Mouse (Mus musculus): ENCODE results near the gene Arhgef17. TPM values are rescaled to one million over a fixed set of nuclear protein-coding genes. Genes with fewer than 3 reads are reported as not detected.

The Arhgef17 gene
- polyA plus RNA-seq, 1 experiment from 2014 or later = 10.7 TPM

- WGBS = 86% methylated on average over 8 of the region's 8 CpGs
- Histone ChIP-seq H3K4me3 (ENCODE audit: low read depth, low read length) (no peak overlapping the region), H3K9ac (ENCODE audit: low read length) (no peak overlapping the region), H3K4me1 (ENCODE audit: control insufficient read depth, insufficient read depth, low read length) (no peaks in the 10 kb centered on the region), H3K36me3 (ENCODE audit: control insufficient read depth, insufficient read depth, low read length) (peaks cover 4% of the 10 kb centered on the region; the same call in 1 of the 2 replicates), H3K9me3 (ENCODE audit: control insufficient read depth, low read length) (no peaks in the 10 kb centered on the region), H3K27me3 (ENCODE audit: control insufficient read depth, insufficient read depth, low read length) (no peaks in the 10 kb centered on the region), H3K4me2 (ENCODE audit: low read depth) (no peak overlapping the region), H3K27ac (ENCODE audit: low read depth, low read length) (no peak overlapping the region)
- DNase-seq (ENCODE audit: low spot score) (no peak), ATAC-seq (ENCODE audit: insufficient read depth, low FRiP score, low TSS enrichment) (no peak)
Measured at GRCm38 (mm10) chr7:100869877-100870629, 61.9 kb downstream of the Arhgef17 start.

- no peak overlapping the region for H3K4me2 ChIP-seq (ENCODE audit: low read depth)
- H3K4me3 ChIP-seq (ENCODE audit: low read depth, low read length) = no peak overlapping the region
- ATAC-seq (ENCODE audit: insufficient read depth, low FRiP score, low TSS enrichment) = no peak
- H3K9ac ChIP-seq (ENCODE audit: low read length) = no peak overlapping the region
- 80% methylated on average over 4 of the region's 4 CpGs for WGBS
- H3K27me3 ChIP-seq (ENCODE audit: control insufficient read depth, insufficient read depth, low read length) = no peaks in the 10 kb centered on the region
- no peaks in the 10 kb centered on the region for H3K9me3 ChIP-seq (ENCODE audit: control insufficient read depth, low read length)
- no peak overlapping the region for H3K27ac ChIP-seq (ENCODE audit: low read depth, low read length)
- H3K4me1 ChIP-seq (ENCODE audit: control insufficient read depth, insufficient read depth, low read length) = no peaks in the 10 kb centered on the region
- H3K36me3 ChIP-seq (ENCODE audit: control insufficient read depth, insufficient read depth, low read length) = peaks cover 4% of the 10 kb centered on the region; the same call in 1 of the 2 replicates
- DNase-seq (ENCODE audit: low spot score) = no peak
Measured at GRCm38 (mm10) chr7:100868551-100868950, 63.4 kb downstream of the Arhgef17 start.

GRCm38 (mm10) chr7:100867561-100867960 lies 64.3 kb downstream of the Arhgef17 start:
- Histone ChIP-seq H3K27me3 (ENCODE audit: control insufficient read depth, insufficient read depth, low read length) (no peaks in the 10 kb centered on the region), H3K36me3 (ENCODE audit: control insufficient read depth, insufficient read depth, low read length) (peaks cover under 1% of the 10 kb centered on the region; the same call in 1 of the 2 replicates), H3K27ac (ENCODE audit: low read depth, low read length) (no peak overlapping the region), H3K4me3 (ENCODE audit: low read depth, low read length) (no peak overlapping the region), H3K9ac (ENCODE audit: low read length) (no peak overlapping the region), H3K9me3 (ENCODE audit: control insufficient read depth, low read length) (no peaks in the 10 kb centered on the region), H3K4me1 (ENCODE audit: control insufficient read depth, insufficient read depth, low read length) (peaks cover 2% of the 10 kb centered on the region; the same call in 1 of the 2 replicates), H3K4me2 (ENCODE audit: low read depth) (no peak overlapping the region)
- no peak for DNase-seq (ENCODE audit: low spot score)
- no peak for ATAC-seq (ENCODE audit: insufficient read depth, low FRiP score, low TSS enrichment)
- WGBS = 52% methylated on average over 2 of the region's 2 CpGs

GRCm38 (mm10) chr7:100866675-100867074 lies 65.2 kb downstream of the Arhgef17 start:
- Histone ChIP-seq H3K27ac (ENCODE audit: low read depth, low read length) (no peak overlapping the region), H3K27me3 (ENCODE audit: control insufficient read depth, insufficient read depth, low read length) (no peaks in the 10 kb centered on the region), H3K4me3 (ENCODE audit: low read depth, low read length) (no peak overlapping the region), H3K4me1 (ENCODE audit: control insufficient read depth, insufficient read depth, low read length) (peaks cover 8% of the 10 kb centered on the region), H3K9ac (ENCODE audit: low read length) (no peak overlapping the region), H3K9me3 (ENCODE audit: control insufficient read depth, low read length) (no peaks in the 10 kb centered on the region), H3K36me3 (ENCODE audit: control insufficient read depth, insufficient read depth, low read length) (no peaks in the 10 kb centered on the region), H3K4me2 (ENCODE audit: low read depth) (no peak overlapping the region)
- 17% methylated on average over 3 of the region's 3 CpGs for WGBS
- ATAC-seq (ENCODE audit: insufficient read depth, low FRiP score, low TSS enrichment) (no peak), DNase-seq (ENCODE audit: low spot score) (peak; percentile 62)

GRCm38 (mm10) chr7:100862828-100863638 lies 68.9 kb downstream of the Arhgef17 start, which contains the start of gene Relt:
Gene Relt, minus strand, starts transcription at chr7:100863446.
- peaks cover 8% of the 10 kb centered on the region for H3K4me1 ChIP-seq (ENCODE audit: control insufficient read depth, insufficient read depth, low read length)
- peak within 1 kb of the TSS; percentile 98 for H3K4me2 ChIP-seq (ENCODE audit: low read depth)
- WGBS = 1% methylated on average over 73 of the region's 91 CpGs
- no peaks in the 10 kb centered on the region for H3K27me3 ChIP-seq (ENCODE audit: control insufficient read depth, insufficient read depth, low read length)
- H3K4me3 ChIP-seq (ENCODE audit: low read depth, low read length) = peak within 1 kb of the TSS; percentile 67
- no peaks in the 10 kb centered on the region for H3K36me3 ChIP-seq (ENCODE audit: control insufficient read depth, insufficient read depth, low read length)
- H3K9me3 ChIP-seq (ENCODE audit: control insufficient read depth, low read length) = no peaks in the 10 kb centered on the region
- peak; percentile 89 for ATAC-seq (ENCODE audit: insufficient read depth, low FRiP score, low TSS enrichment)
- H3K9ac ChIP-seq (ENCODE audit: low read length) = peak within 1 kb of the TSS; percentile 78
- H3K27ac ChIP-seq (ENCODE audit: low read depth, low read length) = peak within 1 kb of the TSS; percentile 77; the same call in 1 of the 2 replicates
- peak; percentile 99 for DNase-seq (ENCODE audit: low spot score)

GRCm38 (mm10) chr7:100862353-100862752 lies 69.6 kb downstream of the Arhgef17 start:
- Histone ChIP-seq H3K36me3 (ENCODE audit: control insufficient read depth, insufficient read depth, low read length) (no peaks in the 10 kb centered on the region), H3K4me2 (ENCODE audit: low read depth) (peak overlapping the region; percentile 98), H3K9me3 (ENCODE audit: control insufficient read depth, low read length) (no peaks in the 10 kb centered on the region), H3K9ac (ENCODE audit: low read length) (peak overlapping the region; percentile 78), H3K4me1 (ENCODE audit: control insufficient read depth, insufficient read depth, low read length) (peaks cover 8% of the 10 kb centered on the region), H3K4me3 (ENCODE audit: low read depth, low read length) (peak overlapping the region; percentile 67), H3K27ac (ENCODE audit: low read depth, low read length) (no peak overlapping the region), H3K27me3 (ENCODE audit: control insufficient read depth, insufficient read depth, low read length) (no peaks in the 10 kb centered on the region)
- 2% methylated on average over 4 of the region's 4 CpGs for WGBS
- 0 out of 2 replicates have a peak, but pooled peaks have one; percentile 0 for ATAC-seq (ENCODE audit: insufficient read depth, low FRiP score, low TSS enrichment)
- DNase-seq (ENCODE audit: low spot score) = no peak

- no peak for ATAC-seq (ENCODE audit: insufficient read depth, low FRiP score, low TSS enrichment)
- WGBS = 89% methylated on average over 5 of the region's 5 CpGs
- peaks cover 8% of the 10 kb centered on the region for H3K4me1 ChIP-seq (ENCODE audit: control insufficient read depth, insufficient read depth, low read length)
- H3K9ac ChIP-seq (ENCODE audit: low read length) = no peak overlapping the region
- H3K36me3 ChIP-seq (ENCODE audit: control insufficient read depth, insufficient read depth, low read length) = no peaks in the 10 kb centered on the region
- no peak for DNase-seq (ENCODE audit: low spot score)
- H3K4me3 ChIP-seq (ENCODE audit: low read depth, low read length) = no peak overlapping the region
- H3K27me3 ChIP-seq (ENCODE audit: control insufficient read depth, insufficient read depth, low read length) = no peaks in the 10 kb centered on the region
- no peak overlapping the region for H3K4me2 ChIP-seq (ENCODE audit: low read depth)
- H3K27ac ChIP-seq (ENCODE audit: low read depth, low read length) = no peak overlapping the region
- no peaks in the 10 kb centered on the region for H3K9me3 ChIP-seq (ENCODE audit: control insufficient read depth, low read length)
Measured at GRCm38 (mm10) chr7:100861209-100861608, 70.7 kb downstream of the Arhgef17 start.

- H3K9ac ChIP-seq (ENCODE audit: low read length) = no peak overlapping the region
- ATAC-seq (ENCODE audit: insufficient read depth, low FRiP score, low TSS enrichment) = no peak
- H3K27ac ChIP-seq (ENCODE audit: low read depth, low read length) = no peak overlapping the region
- no peak overlapping the region for H3K4me3 ChIP-seq (ENCODE audit: low read depth, low read length)
- H3K36me3 ChIP-seq (ENCODE audit: control insufficient read depth, insufficient read depth, low read length) = no peaks in the 10 kb centered on the region
- WGBS = 81% methylated on average over 3 of the region's 3 CpGs
- no peaks in the 10 kb centered on the region for H3K9me3 ChIP-seq (ENCODE audit: control insufficient read depth, low read length)
- H3K4me2 ChIP-seq (ENCODE audit: low read depth) = no peak overlapping the region
- H3K27me3 ChIP-seq (ENCODE audit: control insufficient read depth, insufficient read depth, low read length) = no peaks in the 10 kb centered on the region
- DNase-seq (ENCODE audit: low spot score) = no peak
- H3K4me1 ChIP-seq (ENCODE audit: control insufficient read depth, insufficient read depth, low read length) = peaks cover 8% of the 10 kb centered on the region
Measured at GRCm38 (mm10) chr7:100860450-100860849, 71.5 kb downstream of the Arhgef17 start.

Data from neural tube, embryonic 11.5 days (tissue).